Mouse (Mus musculus) embryonic fibroblast, embryonic 13.5 days (primary cell): Measurements from ENCODE around the gene Ccdc186. TPM values are rescaled to one million over a fixed set of nuclear protein-coding genes. Genes with fewer than 3 reads are reported as not detected.

ENCODE experiments used
- H3K27ac ChIP-seq: 2 replicates; pipeline ENCODE4 v1.5.1; 2012; ENCODE audit warnings: low read length, control low read depth, inconsistent platforms; ENCODE audit not compliant: insufficient read depth
- H3K4me1 ChIP-seq: 2 replicates; pipeline ENCODE4 v1.6.1; 2011; ENCODE audit warnings: low read length; ENCODE audit not compliant: control insufficient read depth, insufficient read depth
- H3K4me3 ChIP-seq: 2 replicates; pipeline ENCODE4 v1.5.1; 2011; ENCODE audit warnings: mild to moderate bottlenecking, control low read depth, low read length; ENCODE audit not compliant: insufficient read depth
- CTCF ChIP-seq: IDR thresholded peaks from 2 replicates; pipeline ENCODE4 v1.5.1; 2011; ENCODE audit warnings: mild to moderate bottlenecking, control low read depth, low read length, moderate library complexity, borderline replicate concordance; ENCODE audit not compliant: insufficient read depth
- POLR2A ChIP-seq: IDR thresholded peaks from 2 replicates; pipeline ENCODE4 v1.6.1; 2011; ENCODE audit warnings: low read depth, mild to moderate bottlenecking, control low read depth, low read length, moderate library complexity
- polyA plus RNA-seq: library from polyadenylated mRNA; stranded (reverse); fragments of >200 nt; gene quantifications from 2 replicates; pipeline ENCODE4 v1.2.4, GENCODE M21; 2011; ENCODE audit warnings: low read depth; ENCODE audit not compliant: missing spikeins, insufficient read length

The Ccdc186 gene
- polyA plus RNA-seq = 53.3 and 70.3 TPM in 2 replicates

- Histone ChIP-seq H3K27ac (peak within 1 kb of the TSS; percentile 24; the same call in 1 of the 2 replicates), H3K4me1 (peaks cover 13% of the 10 kb centered on the region), H3K4me3 (peak within 1 kb of the TSS; percentile 94)
- TF ChIP-seq POLR2A = peak; percentile 84
- TF ChIP-seq CTCF = no peak
Measured at GRCm38 (mm10) chr19:56821798-56822447, at the start of gene Ccdc186. Gene Ccdc186 (minus strand): TSS chr19:56822190.

DNA sequence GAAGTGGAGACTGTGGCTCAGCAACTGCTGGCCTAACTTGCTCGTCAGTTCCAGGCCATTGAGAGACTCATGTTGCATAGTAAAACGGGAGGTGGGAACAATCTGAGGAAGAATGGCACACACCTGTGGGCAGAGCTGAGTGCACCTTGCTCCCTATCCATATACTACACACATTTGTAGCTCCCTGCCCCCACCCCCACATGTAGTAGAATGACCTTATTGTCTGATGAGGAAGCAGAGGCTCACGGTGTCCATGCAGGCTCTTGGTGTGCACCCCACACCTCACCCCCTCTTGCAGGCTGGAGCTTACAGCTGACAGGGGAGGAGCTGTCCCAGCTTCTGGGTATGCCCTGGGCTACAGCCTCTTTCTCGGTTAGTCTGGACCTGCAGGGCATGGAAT lies 45.7 kb upstream of the Ccdc186 start:
- Histone ChIP-seq H3K4me3 (no peak overlapping the region), H3K4me1 (peaks cover 3% of the 10 kb centered on the region; the same call in 1 of the 2 replicates), H3K27ac (no peak overlapping the region)
- no peak for TF ChIP-seq CTCF
- TF ChIP-seq POLR2A = no peak

DNA sequence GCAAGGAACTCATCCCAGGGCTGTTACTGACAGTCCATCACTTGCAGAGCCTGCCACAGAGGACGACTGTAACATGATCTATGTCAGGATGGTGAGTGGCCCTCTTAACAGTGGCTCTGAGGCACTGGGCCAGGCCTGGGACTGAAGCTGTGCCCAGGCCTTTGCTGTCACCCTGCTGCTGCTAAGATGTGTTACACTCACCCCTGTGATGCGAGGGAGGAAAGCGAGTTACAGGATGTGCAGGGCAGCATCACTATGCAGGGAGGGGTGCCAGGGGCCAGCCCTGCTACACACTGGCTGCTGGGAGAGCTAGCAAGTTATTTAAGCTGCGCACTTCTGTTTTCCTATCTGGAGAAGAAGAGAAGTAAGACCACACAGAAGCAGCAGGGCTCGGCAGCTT lies 34.5 kb upstream of the Ccdc186 start:
- H3K4me1 ChIP-seq = no peaks in the 10 kb centered on the region
- TF ChIP-seq POLR2A = no peak
- TF ChIP-seq CTCF = no peak

GRCm38 (mm10) chr19:56852590-56852989 lies 30.6 kb upstream of the Ccdc186 start:
- no peak overlapping the region for H3K27ac ChIP-seq
- TF ChIP-seq POLR2A = no peak
- TF ChIP-seq CTCF = no peak
- H3K4me3 ChIP-seq = no peak overlapping the region
- H3K4me1 ChIP-seq = no peaks in the 10 kb centered on the region

More for the DNA sequence above, 34.5 kb upstream of the Ccdc186 start:
- H3K4me3 ChIP-seq = no peak overlapping the region
- H3K27ac ChIP-seq = no peak overlapping the region

- Histone ChIP-seq H3K27ac (no peak overlapping the region), H3K4me3 (no peak overlapping the region), H3K4me1 (no peaks in the 10 kb centered on the region)
- TF ChIP-seq POLR2A (no peak), CTCF (no peak)
Measured at GRCm38 (mm10) chr19:56842974-56843373, 21.0 kb upstream of the Ccdc186 start.

DNA sequence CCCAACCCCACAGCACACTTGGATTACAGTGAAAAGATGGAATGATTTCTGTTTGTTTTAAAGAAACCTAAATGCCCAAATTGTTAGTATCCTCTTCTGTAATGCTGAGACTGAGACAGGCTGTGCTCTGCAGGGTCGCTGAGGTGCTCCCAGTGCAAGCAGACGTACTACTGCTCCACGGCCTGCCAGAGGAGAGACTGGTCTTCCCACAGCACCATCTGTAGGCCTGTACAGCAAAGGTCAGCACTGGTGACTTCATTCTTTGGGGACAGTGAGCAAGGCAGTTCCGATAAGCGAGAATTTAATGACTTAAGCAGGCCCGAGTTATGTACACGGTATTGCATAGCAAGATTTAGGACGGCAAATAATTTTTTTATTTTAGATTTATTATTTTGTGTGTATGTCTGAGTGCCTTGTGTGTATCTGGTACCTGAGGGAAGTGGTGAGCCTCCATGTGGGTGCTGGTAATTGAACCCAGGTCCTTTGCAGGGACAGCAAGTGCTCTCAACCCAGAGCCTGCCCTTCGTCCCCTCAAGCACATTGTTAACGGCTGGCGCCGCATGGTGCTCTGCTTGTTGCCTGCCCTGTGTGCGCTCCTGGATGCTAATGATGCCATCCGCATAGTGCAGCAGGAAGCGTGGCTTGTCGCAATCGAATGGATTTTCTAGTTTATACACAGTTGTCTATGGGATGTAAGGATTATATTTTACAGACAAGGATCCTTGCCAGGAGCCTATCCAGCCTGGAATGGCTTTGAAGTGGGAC lies 17.1 kb upstream of the Ccdc186 start:
- H3K4me3 ChIP-seq = no peak overlapping the region
- no peaks in the 10 kb centered on the region for H3K4me1 ChIP-seq
- no peak overlapping the region for H3K27ac ChIP-seq
- TF ChIP-seq POLR2A (no peak), CTCF (peak; percentile 21; the same call in 1 of the 2 replicates)

DNA sequence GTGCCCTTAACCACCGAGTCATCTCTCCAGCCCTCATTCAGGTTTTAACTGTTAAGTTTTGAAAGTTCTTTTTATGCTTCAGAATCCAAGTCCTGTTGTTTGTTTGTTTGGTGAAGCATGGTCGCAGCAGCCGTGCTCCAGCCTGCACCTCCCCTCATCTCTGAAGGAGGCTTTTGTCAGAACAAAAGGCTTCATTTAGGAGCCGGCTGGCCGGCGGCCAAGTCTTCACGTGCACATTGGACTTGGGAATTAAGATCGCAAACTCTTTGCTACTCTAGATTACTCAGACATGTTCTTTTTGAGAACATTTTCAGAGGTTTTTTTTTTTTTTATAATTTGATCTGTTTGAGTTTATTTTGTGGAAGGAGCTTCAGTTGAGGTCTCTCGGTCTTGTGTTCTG lies 13.3 kb upstream of the Ccdc186 start:
- Histone ChIP-seq H3K4me3 (no peak overlapping the region), H3K4me1 (no peaks in the 10 kb centered on the region), H3K27ac (no peak overlapping the region)
- no peak for TF ChIP-seq POLR2A
- TF ChIP-seq CTCF = no peak

DNA sequence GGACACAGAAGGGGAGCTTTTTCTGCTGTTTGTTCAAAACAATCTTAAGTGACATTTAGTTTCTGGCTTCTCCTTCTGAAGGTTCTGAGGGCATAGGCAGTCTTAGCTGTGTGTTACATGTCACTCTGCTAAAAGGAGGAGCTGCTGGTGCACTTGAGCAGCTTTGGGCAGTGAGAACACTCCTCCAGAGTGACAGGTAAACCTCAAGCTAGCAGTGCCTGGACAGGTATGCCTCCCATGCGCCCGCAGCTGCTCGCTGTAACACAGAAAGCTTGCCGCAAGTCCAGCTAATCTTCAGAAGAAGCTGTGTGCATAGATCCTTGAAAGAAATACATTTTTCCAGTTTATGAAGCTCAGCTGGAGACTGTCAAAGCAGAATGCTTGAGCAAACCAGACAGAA lies 8.2 kb upstream of the Ccdc186 start:
- H3K4me3 ChIP-seq = no peak overlapping the region
- no peak for TF ChIP-seq CTCF
- TF ChIP-seq POLR2A = no peak
- H3K4me1 ChIP-seq = no peaks in the 10 kb centered on the region
- no peak overlapping the region for H3K27ac ChIP-seq

DNA sequence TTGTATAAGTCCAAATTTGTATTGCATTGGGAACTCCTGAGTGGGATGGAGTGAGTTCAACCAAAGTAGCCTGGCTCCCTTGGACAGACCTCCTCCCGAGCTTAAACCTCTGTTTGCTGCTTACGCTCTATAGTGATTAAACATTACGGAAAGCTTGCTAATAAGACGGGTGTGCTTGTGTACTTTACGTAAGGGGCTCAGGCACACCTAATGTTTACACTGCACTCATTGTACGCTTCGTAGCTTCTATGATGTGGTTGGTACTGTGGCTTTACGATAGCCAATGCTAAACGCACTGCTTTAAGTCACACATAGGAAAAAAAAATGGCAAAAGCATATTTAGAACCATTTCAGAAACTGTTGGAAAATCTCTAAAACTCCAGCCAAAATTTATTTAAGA lies 7.3 kb upstream of the Ccdc186 start:
- no peak for TF ChIP-seq POLR2A
- no peak for TF ChIP-seq CTCF
- Histone ChIP-seq H3K4me3 (no peak overlapping the region), H3K27ac (no peak overlapping the region), H3K4me1 (no peaks in the 10 kb centered on the region)

DNA sequence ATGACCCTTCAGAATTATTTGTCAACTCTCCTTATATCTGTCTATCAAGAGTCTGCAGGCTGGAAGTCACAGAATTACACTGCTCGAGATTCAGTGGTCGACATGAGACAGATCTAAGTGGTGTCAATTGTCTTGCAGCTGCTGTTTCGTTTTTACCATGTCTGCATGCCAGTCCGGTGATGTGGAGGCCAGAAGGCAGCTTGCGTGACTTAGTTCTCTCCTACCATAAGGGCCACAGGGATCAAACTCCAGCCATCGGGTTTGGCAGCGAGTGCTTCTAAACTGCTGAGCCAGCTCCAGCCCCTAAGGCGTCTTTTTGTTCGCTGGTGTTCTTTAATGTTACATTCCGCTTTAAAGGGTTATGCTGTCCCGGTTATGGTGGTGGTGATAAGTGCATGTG lies 6.3 kb upstream of the Ccdc186 start:
- no peak for TF ChIP-seq POLR2A
- TF ChIP-seq CTCF = no peak

More for the DNA sequence above, 6.3 kb upstream of the Ccdc186 start:
- H3K4me1 ChIP-seq = no peaks in the 10 kb centered on the region
- H3K27ac ChIP-seq = no peak overlapping the region
- no peak overlapping the region for H3K4me3 ChIP-seq
